Mouse (Mus musculus) C2C12 (cell line): ENCODE measurements at regions not wholly inside any gene's neighbourhood (a gene's known extent, or its start where the extent isn't known, plus 50 kb on each side); places are given as distances from the start of the nearest gene placed in this dataset.

Experiments used
- CTCF ChIP-seq: IDR thresholded peaks from one replicate; pipeline ENCODE4 v1.5.1; 2011; ENCODE audit not compliant: control insufficient read depth, insufficient read depth, insufficient read length
- MAX ChIP-seq: IDR thresholded peaks from one replicate; pipeline ENCODE4 v1.6.1; 2011; ENCODE audit warnings: mild to moderate bottlenecking, control low read depth
- USF1 ChIP-seq: IDR thresholded peaks from one replicate; pipeline ENCODE4 v1.6.1; 2011; ENCODE audit warnings: low read depth, mild to moderate bottlenecking, control low read depth, moderate library complexity

GRCm38 (mm10) chr13:107620887-107621286, 423.4 kb upstream of the Smim15 start:
- no peak for TF ChIP-seq CTCF
- TF ChIP-seq USF1, result no peak
- no peak for TF ChIP-seq MAX
